Mouse (Mus musculus) yolk sac, embryonic 10.5 days (tissue): ENCODE results near the gene 2210010C04Rik.

Source experiments
- DNase-seq: peaks from one replicate; pipeline ENCODE4 v3.0.0-alpha.2; 2017; ENCODE audit warnings: low spot score

Gene 2210010C04Rik

GRCm38 (mm10) chr6:41035409-41035808 is at the start of gene 2210010C04Rik:
2210010C04Rik (minus strand) TSS chr6:41035509.
- DNase-seq, result no peak

- DNase-seq, result no peak
These were observed 44.8 kb upstream of the 2210010C04Rik start for GRCm38 (mm10) chr6:41080121-41080520.

DNA sequence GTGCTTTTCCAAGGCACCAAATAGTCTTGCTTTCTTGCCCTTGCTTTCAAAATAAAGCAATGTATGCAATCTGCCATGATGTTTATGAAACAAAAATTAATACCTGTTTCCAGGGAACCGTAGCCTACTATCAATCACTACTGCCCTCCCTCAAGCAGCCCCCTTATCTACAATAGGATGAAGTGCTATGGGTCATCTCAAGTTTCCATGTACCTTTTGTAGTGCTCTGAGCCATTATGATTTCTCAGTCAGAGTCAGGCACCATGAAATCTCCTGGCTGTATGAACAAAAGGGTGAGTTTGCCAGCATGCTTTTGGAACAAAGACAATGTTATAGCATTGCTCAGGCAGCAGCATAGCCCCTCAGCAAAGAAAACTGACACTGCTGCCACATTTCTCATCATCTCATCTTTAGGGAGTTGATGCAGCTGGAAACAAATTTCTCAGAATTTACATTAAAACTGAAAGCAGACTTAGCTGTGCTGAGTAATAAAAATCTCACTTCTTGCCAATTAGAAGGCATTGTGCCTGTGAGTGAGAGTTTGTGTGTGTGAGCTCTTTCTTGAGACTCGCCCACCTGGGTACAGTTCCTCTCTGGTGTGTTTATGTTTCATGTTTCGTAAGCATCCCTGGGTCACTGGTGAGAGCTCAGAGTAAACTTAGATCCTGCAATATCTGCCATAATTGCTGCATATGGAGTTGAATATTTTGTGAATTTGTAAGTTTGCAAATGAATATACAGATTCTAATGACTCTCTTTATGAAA is 43.4 kb upstream of the 2210010C04Rik start:
- no peak for DNase-seq

DNA sequence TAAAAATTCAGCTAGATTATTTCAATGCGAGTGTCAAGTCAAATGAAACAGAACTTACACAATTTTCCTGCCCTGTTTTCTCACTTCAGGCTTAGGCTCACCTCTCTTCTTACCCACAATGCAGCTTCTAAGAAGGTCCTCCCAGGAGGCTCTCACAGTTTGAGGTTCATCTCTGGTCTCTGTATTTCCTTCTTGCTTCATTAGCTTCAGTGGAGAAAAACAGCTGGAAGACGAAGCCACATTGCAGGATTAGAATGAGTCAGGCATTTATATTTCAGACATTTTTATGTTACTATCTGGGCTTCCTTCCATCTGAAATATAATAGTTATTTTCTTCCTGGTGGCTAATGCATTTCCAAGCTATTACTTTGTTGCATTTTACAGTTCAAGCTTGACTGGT is 40.4 kb upstream of the 2210010C04Rik start:
- no peak for DNase-seq

- no peak for DNase-seq
These were observed 28.0 kb upstream of the 2210010C04Rik start for GRCm38 (mm10) chr6:41063332-41063731.

GRCm38 (mm10) chr6:41062746-41063145 is 27.4 kb upstream of the 2210010C04Rik start:
- DNase-seq, result no peak

GRCm38 (mm10) chr6:41062081-41062480 is 26.8 kb upstream of the 2210010C04Rik start:
- no peak for DNase-seq

DNA sequence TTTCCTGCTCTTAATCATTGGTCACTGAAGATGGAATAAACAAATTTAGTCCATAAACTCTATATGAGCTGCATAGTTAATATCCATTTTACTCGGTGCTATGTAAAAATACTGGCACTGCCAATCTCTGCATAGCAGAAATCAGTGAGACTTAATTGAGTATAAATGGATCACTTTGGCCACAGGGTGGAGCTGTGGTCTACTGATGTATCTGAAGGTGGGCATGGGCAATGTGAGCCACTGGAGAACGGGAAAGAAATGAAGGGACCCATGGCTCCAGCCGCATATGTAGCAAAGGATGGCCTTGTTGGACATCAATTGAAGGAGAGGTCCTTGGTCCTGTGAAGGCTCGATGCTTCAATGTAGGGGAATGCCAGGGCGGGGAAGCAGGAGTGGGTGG is 25.8 kb upstream of the 2210010C04Rik start:
- DNase-seq, result no peak

GRCm38 (mm10) chr6:41057653-41058052 is 22.3 kb upstream of the 2210010C04Rik start:
- no peak for DNase-seq

GRCm38 (mm10) chr6:41055581-41055980 is 20.3 kb upstream of the 2210010C04Rik start:
- no peak for DNase-seq

DNA sequence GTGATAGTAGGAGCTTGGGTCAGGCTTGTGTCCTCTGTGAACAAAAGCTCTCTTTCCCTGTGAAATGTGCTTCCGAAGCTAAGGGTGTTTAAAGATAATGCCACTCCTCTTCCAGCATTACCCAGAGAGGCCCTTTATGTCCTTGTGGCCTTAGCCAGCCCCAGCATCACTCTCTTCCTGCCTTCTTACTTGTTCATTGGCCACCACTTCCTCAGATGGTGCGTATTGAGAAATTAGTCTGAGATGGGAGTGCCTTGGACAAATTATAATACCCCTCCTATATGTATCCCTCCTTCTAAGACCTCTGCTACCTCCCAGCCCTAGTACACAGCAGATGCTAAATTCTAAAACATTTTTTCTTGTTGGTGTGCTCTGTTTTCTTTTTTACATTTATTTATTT is 19.1 kb upstream of the 2210010C04Rik start:
- DNase-seq, result no peak

DNA sequence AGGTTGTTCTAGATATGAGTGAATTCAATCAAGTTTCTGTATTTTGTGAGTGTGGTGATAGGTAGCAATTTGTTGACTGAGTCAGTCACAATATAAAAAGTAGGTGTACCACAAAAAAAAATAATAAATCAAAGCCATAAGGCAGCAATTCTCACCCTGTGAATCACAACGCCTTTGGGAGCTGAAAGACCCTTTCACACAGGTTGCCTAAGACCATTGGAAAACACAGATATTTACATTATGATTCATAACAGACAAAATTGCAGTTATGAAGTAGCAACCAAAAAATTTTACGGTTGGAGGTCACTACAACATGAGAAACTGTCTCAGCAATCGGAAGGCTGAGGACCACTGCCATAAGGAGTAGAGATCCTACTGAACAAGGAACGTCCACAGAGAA is 16.5 kb upstream of the 2210010C04Rik start:
- DNase-seq, result no peak

DNA sequence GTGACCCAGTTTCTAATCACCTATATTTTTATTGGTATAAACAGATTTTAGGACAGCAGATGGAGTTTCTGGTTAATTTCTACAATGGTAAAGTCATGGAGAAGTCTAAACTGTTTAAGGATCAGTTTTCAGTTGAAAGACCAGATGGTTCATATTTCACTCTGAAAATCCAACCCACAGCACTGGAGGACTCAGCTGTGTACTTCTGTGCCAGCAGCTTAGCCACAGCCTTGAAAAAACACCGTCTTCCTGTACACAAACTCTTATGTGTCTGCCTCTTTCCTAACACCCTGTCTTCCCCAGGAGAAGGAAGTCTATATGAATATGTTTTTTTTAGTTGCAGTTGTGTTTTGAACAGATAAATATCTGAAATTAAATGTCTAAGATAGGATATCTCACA is 13.3 kb upstream of the 2210010C04Rik start:
- DNase-seq, result no peak

- DNase-seq, result no peak
These were observed 12.7 kb upstream of the 2210010C04Rik start for GRCm38 (mm10) chr6:41047961-41048360.

DNA sequence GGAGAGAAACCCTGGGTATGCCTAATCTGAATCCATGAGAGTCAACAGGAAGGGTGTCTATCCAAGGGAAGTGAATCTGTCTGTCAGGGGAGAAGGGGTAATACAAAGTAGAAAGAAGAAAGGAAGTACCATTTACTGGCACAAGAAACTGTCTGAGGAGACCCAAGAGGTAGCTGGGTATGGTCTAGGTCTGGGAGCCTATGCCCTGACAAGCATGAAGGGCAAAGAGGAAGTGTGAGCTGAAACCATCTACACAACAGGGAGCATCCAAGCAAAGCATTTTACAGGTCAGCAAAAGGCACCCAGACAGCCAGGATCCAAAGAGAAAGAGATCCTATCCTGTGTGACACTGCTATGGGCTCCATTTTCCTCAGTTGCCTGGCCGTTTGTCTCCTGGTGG is 11.9 kb upstream of the 2210010C04Rik start:
- DNase-seq, result no peak

GRCm38 (mm10) chr6:41046553-41046952 is 11.2 kb upstream of the 2210010C04Rik start:
- DNase-seq, result no peak

- no peak for DNase-seq
These were observed 9.4 kb upstream of the 2210010C04Rik start for GRCm38 (mm10) chr6:41044753-41045152.

DNA sequence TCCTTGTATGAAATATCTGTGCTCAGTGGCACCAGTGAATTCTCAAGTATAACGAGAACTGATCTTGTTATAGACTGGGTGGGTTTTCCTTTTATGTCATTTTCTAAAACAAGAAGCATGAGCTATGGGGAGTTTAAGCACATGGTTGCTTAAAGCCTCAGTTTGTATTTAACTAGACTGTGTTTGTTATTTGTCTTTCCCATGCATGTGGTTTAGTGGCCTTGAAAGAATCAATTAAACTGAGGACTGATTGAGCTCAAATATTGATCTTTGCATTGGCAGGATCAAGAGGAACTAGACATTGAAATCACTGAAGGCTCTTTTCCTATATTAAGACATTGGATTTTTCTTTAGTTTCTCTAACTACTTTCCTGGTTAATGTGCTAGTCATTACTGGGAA is 9.0 kb upstream of the 2210010C04Rik start:
- no peak for DNase-seq

DNA sequence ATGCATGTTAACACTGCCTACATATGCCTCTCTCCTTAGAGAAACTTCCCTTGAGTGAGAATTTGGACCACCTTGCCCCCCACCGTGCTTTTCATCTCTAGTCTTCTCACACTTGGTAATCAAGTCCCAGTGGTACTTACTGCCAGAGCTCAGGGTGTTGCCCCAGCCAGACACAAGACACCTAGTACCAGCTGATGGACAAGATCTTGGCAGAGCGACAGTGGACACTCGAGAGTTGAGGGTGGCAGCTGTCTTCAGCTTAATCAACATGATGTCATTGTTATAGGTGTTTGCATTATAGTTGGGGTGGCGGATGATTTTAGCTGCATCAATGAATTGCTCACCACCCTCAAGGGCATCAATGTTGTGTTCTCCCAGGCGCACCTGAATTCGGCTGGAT is 2.5 kb downstream of the 2210010C04Rik start:
- no peak for DNase-seq

GRCm38 (mm10) chr6:41032231-41032630 is 3.1 kb downstream of the 2210010C04Rik start:
- no peak for DNase-seq

GRCm38 (mm10) chr6:41030821-41031220 is 4.5 kb downstream of the 2210010C04Rik start:
- no peak for DNase-seq

GRCm38 (mm10) chr6:41027053-41027452 is 8.3 kb downstream of the 2210010C04Rik start:
- DNase-seq, result no peak

DNA sequence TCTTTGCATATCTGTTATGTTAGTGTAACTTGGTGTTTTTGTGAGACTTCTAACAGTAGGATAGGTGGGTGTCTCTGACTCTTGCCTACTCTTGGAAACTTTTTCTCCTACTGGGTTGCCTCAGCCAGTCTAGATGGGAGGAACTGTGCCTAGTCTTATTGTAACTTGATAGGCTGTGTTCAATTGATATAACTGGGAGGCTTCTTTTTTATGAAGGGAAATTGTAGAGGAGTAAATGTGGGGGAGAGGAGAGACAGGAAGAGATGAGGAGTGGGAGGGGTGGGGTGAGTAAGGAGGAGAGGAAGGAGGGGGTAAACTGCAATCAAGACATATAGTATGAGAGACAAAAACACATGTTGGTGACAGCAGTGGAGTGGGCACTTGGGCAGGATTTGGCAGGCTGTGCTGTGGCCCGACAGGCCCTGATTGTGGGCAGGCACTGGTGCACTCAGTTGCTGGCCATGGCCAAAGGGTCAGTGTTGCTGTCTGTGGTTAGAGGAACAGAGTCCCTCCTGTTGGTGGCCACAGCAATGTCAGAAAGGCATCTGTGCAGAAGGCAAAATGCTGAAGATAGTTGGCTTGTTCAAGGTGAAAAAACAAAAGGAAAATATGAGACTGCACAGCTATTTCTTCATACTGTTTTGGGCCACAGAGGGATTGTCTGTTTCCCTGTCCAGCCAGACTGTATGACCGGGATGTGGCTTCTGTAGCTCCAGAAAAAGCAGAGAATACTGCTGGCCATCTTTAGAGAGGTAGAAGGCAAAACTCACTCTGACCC is 9.2 kb downstream of the 2210010C04Rik start:
- DNase-seq, result no peak
